Mouse (Mus musculus) spleen, adult 12 weeks (tissue): ENCODE measurements around the gene Stac2.

Source experiments
- DNase-seq: peaks from one replicate; pipeline ENCODE4 v3.0.0; 2022; ENCODE audit warnings: low spot score

Gene Stac2

GRCm38 (mm10) chr11:97997387-97997960 is 55.8 kb downstream of the Stac2 start:
- no peak for DNase-seq

GRCm38 (mm10) chr11:97996691-97997090 is 56.6 kb downstream of the Stac2 start:
- no peak for DNase-seq

DNA sequence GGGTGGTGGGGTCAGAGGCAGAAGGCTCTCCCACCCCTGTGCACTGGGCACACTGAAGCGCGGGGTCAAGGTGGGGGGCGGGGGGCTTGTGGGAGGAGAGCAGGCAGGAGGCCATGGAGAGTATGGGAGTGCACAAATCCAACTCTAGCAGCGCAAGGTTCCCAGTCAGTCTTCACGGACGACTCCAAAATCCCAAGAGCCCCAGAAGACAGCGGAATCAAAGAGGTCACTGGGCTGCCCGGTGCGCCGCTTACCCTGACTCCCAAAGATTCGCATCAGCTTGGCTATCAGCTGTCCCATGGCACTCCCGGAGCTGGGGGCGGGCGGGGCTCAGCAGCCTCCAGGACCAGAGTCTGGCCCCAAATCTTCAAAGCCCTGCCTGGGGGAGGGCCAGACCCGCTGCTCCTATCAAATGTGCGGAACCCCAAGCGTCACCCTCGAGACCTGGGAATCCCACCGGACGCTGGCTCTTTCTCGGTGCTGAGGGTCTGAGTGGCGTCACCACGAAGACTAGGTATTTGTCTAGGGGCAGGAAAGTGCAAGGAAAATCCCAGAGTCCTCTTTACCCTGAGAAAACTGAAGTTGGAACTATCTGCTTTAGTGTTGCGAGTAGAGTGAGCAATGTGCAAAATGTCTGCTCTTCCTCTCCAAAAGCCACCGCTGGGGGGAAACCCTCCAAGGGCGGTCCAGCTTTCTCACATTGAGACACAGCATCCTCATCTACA is 57.5 kb downstream of the Stac2 start, which contains the start of gene Arl5c:
Gene Arl5c (minus strand): TSS at position 618 of the 725 bp plus-strand sequence.
- peak; percentile 48 for DNase-seq

DNA sequence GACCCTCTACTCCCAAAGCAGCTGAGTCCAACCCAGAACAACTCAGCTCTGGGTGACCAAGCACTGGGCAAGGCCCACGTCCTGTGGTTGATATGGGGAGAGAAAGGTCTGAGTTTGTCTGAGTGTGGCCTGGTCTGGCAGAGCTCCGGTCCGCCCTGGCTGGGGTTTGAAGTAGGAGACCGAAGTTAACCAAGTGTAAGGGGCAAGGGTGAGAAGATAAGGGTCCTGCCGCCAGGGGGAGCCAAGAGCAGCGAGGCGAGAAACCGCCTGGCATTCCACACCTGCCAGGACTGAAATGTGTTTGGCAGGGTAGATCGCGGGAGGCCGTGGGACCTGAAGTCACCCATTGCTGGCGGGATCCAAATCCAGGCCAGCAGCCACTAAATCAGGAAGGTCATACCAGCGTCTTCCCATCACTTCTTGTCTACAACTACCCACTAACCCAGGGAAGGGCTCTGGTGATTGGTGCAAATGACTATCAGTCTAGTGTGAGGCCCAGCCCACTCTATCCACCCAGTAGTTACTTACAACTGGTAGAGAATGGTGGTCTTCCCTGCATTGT is 58.6 kb downstream of the Stac2 start:
- DNase-seq = peak; percentile 76

DNA sequence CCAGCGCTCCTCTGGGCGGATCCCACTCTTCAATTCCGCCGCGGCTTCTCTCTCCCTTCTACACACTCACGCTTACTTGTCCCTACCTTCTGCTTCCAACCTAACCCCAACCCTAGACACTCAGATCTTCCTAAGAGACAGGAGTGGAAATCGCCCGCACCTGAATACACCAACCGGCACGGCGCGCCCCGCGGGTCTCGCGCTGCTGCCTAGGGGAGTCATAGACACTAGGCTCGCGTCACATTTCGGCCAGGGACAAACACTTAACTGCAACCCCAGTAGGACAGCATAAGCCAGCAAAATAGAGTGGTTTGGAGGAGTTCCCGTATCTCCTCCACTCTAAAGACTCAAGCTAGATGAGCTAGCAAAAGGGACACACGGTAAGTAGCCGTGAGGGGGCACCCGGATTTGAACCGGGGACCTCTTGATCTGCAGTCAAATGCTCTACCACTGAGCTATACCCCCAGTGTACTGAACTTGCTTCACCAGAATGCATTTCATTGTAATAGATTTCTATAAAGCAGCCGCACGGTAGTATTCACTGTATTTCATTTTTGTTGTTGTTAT is 64.6 kb downstream of the Stac2 start:
- DNase-seq = peak; percentile 84

GRCm38 (mm10) chr11:97987551-97988526 is 65.4 kb downstream of the Stac2 start:
- peak; percentile 91 for DNase-seq

DNA sequence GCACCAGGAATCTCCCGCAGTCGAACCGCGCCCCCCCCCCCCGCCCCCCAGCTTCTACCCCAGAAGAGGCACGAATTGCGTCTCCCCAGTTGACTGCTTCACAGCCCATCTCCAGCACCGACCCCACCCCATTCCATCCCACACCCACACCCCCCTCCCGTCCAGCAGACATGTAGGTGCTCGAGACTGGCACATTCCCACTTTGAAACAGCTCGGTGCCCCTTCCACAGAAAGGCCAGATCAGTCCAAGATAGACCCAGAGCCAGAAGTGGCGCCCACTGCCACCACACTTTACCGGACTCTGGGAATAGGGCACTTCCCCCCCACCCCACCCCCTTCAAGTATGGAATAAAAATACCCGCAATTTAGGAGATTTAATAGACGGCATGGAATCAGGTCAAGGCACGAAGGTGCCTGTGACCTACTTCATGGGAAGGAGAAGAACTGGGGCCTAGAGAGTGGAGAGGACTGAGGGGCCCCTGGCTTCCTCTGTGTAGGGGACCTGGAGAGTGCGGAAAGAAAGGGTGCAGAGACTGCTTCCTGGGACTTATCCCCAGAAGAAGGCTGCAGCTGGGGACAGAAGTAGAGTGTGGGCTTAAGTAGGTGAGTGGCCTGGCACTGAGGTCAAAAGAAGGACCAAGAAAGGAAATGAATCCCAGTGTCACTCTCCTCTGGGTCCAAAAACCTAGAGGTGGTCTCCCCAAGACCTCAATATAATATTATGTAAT is 66.4 kb downstream of the Stac2 start:
- DNase-seq = no peak
